Mouse (Mus musculus) hindbrain, postnatal 0 days (tissue): ENCODE data around the gene Dpysl4. TPM values are rescaled to one million over a fixed set of nuclear protein-coding genes. Genes with fewer than 3 reads are reported as not detected.

Source experiments
- ATAC-seq: fragments of 200-750 bp; cut with Nextera tagmentation; 2 replicates; pipeline ENCODE4 v1.8.0; 2017; ENCODE audit warnings: mild to moderate bottlenecking, moderate TSS enrichment, moderate library complexity
- DNase-seq: peaks from one replicate; pipeline ENCODE4 v3.0.0-alpha.2; 2015; ENCODE audit warnings: low spot score
- H3K27ac ChIP-seq: fragments of 300-500 bp; sonication (generic); 2 replicates; pipeline ENCODE4 v1.5.1; 2014; ENCODE audit warnings: mild to moderate bottlenecking
- H3K27me3 ChIP-seq: fragments of 300-500 bp; sonication (generic); 2 replicates; pipeline ENCODE4 v1.6.1; 2014; ENCODE audit warnings: low read length, mixed read lengths; ENCODE audit not compliant: insufficient read depth
- H3K36me3 ChIP-seq: fragments of 300-500 bp; sonication (generic); 2 replicates; pipeline ENCODE4 v1.6.1; 2014; ENCODE audit warnings: low read length, mixed read lengths; ENCODE audit not compliant: insufficient read depth
- H3K4me1 ChIP-seq: fragments of 300-500 bp; sonication (generic); 2 replicates; pipeline ENCODE4 v1.6.1; 2014; ENCODE audit warnings: antibody characterized with exemption, low read length, mixed read lengths; ENCODE audit not compliant: insufficient read depth
- H3K4me2 ChIP-seq: fragments of 300-500 bp; sonication (generic); 2 replicates; pipeline ENCODE4 v1.6.1; 2014; ENCODE audit warnings: low read depth, mild to moderate bottlenecking, low read length, moderate library complexity, mixed read lengths
- H3K4me3 ChIP-seq: fragments of 300-500 bp; sonication (generic); 2 replicates; pipeline ENCODE4 v1.5.1; 2014; ENCODE audit warnings: low read length
- H3K9ac ChIP-seq: fragments of 300-500 bp; sonication (generic); replicated peaks from 2 replicates; pipeline ENCODE4 v1.6.1; 2014; ENCODE audit warnings: mild to moderate bottlenecking, low read length, moderate library complexity, mixed read lengths
- H3K9me3 ChIP-seq: fragments of 300-500 bp; sonication (generic); 2 replicates; pipeline ENCODE4 v1.6.1; 2016; ENCODE audit warnings: low read length, mixed read lengths
- CTCF ChIP-seq: IDR thresholded peaks from 2 replicates; pipeline ENCODE4 v1.5.1; 2016; ENCODE audit warnings: antibody characterized with exemption, control low read depth, low read depth
- WGBS: fragments of 180-500 bp; shearing (Covaris S2); extraction: QIAGEN DNeasy Blood & Tissue Kit; methylation state at CpG from one replicate; pipeline ENCODE4 v1.1.7; 2014; 5-methylcytosine and 5-hydroxymethylcytosine counted together
- polyA plus RNA-seq: library from polyadenylated mRNA; unstranded; fragments of >200 nt; fragmentation: Nextera tagmentation; extraction: Ambion mirVana; gene quantifications from 2 replicates; pipeline ENCODE4 v1.2.1, GENCODE M21; 2015
- total RNA-seq: library from RNA; depleted of rRNA; stranded (reverse); fragments of >200 nt; gene quantifications from 2 replicates; pipeline ENCODE4 v1.2.3, GENCODE M21; 2014

Dpysl4 gene
- total and polyA plus RNA-seq, 2 experiments from 2014 or later: 157 to 187 TPM

GRCm38 (mm10) chr7:139130361-139130760 is 44.6 kb downstream of the Dpysl4 start:
- Histone ChIP-seq H3K27me3 (no peaks in the 10 kb centered on the region), H3K4me2 (no peak overlapping the region), H3K36me3 (no peaks in the 10 kb centered on the region), H3K9ac (no peak overlapping the region), H3K9me3 (no peaks in the 10 kb centered on the region), H3K4me3 (no peak overlapping the region), H3K4me1 (0 out of 2 replicates have a peak, but pooled peaks cover 8% of the 10 kb centered on the region), H3K27ac (no peak overlapping the region)
- no peak for TF ChIP-seq CTCF
- no peak for ATAC-seq
- WGBS: 36% methylated on average over 6 of the region's 6 CpGs
- DNase-seq: no peak

GRCm38 (mm10) chr7:139131538-139131937 is 45.7 kb downstream of the Dpysl4 start:
- H3K4me2 ChIP-seq: no peak overlapping the region
- H3K4me3 ChIP-seq: no peak overlapping the region
- H3K9ac ChIP-seq: no peak overlapping the region
- H3K27me3 ChIP-seq: no peaks in the 10 kb centered on the region
- peaks cover 11% of the 10 kb centered on the region; the same call in 1 of the 2 replicates for H3K4me1 ChIP-seq
- H3K9me3 ChIP-seq: no peaks in the 10 kb centered on the region
- DNase-seq (no peak), ATAC-seq (no peak)
- H3K36me3 ChIP-seq: no peaks in the 10 kb centered on the region
- TF ChIP-seq CTCF: no peak
- 73% methylated on average over 8 of the region's 8 CpGs for WGBS
- no peak overlapping the region for H3K27ac ChIP-seq

- Histone ChIP-seq H3K4me1 (peaks cover 19% of the 10 kb centered on the region; the same call in 1 of the 2 replicates), H3K4me2 (no peak overlapping the region), H3K4me3 (no peak overlapping the region), H3K27ac (no peak overlapping the region), H3K9me3 (no peaks in the 10 kb centered on the region), H3K9ac (no peak overlapping the region), H3K36me3 (no peaks in the 10 kb centered on the region), H3K27me3 (no peaks in the 10 kb centered on the region)
- 39% methylated on average over 3 of the region's 3 CpGs for WGBS
- peak; percentile 79 for DNase-seq
- no peak for ATAC-seq
- no peak for TF ChIP-seq CTCF
These were observed 47.6 kb downstream of the Dpysl4 start for GRCm38 (mm10) chr7:139133446-139133845.

GRCm38 (mm10) chr7:139135236-139135635 is 49.4 kb downstream of the Dpysl4 start:
- no peak overlapping the region for H3K27ac ChIP-seq
- H3K4me3 ChIP-seq: no peak overlapping the region
- ATAC-seq: no peak
- H3K9me3 ChIP-seq: no peaks in the 10 kb centered on the region
- DNase-seq: no peak
- H3K9ac ChIP-seq: no peak overlapping the region
- WGBS: 67% methylated on average over 5 of the region's 5 CpGs
- no peak for TF ChIP-seq CTCF
- no peak overlapping the region for H3K4me2 ChIP-seq
- peaks cover 17% of the 10 kb centered on the region; the same call in 1 of the 2 replicates for H3K4me1 ChIP-seq
- no peaks in the 10 kb centered on the region for H3K27me3 ChIP-seq
- no peaks in the 10 kb centered on the region for H3K36me3 ChIP-seq

GRCm38 (mm10) chr7:139136906-139137491 is 51.2 kb downstream of the Dpysl4 start:
- no peaks in the 10 kb centered on the region for H3K27me3 ChIP-seq
- no peak overlapping the region for H3K4me3 ChIP-seq
- no peak for TF ChIP-seq CTCF
- 64% methylated on average over 5 of the region's 5 CpGs for WGBS
- H3K9ac ChIP-seq: no peak overlapping the region
- peaks cover 15% of the 10 kb centered on the region; the same call in 1 of the 2 replicates for H3K4me1 ChIP-seq
- peak; percentile 71 for DNase-seq
- H3K9me3 ChIP-seq: no peaks in the 10 kb centered on the region
- no peaks in the 10 kb centered on the region for H3K36me3 ChIP-seq
- no peak overlapping the region; the same call in 1 of the 2 replicates for H3K27ac ChIP-seq
- no peak overlapping the region for H3K4me2 ChIP-seq
- peak; percentile 46; the same call in 1 of the 2 replicates for ATAC-seq

GRCm38 (mm10) chr7:139139921-139140461 is 54.2 kb downstream of the Dpysl4 start:
- 13% methylated on average over 11 of the region's 11 CpGs for WGBS
- peaks cover 11% of the 10 kb centered on the region; the same call in 1 of the 2 replicates for H3K4me1 ChIP-seq
- peak; percentile 68 for DNase-seq
- peak; percentile 42; the same call in 1 of the 2 replicates for TF ChIP-seq CTCF
- 0 out of 2 replicates have a peak overlapping the region, but pooled peaks have one; percentile 11 for H3K27ac ChIP-seq
- no peaks in the 10 kb centered on the region for H3K27me3 ChIP-seq
- peak; percentile 78 for ATAC-seq
- no peak overlapping the region for H3K4me2 ChIP-seq
- H3K9me3 ChIP-seq: no peaks in the 10 kb centered on the region
- H3K36me3 ChIP-seq: no peaks in the 10 kb centered on the region
- no peak overlapping the region for H3K4me3 ChIP-seq
- H3K9ac ChIP-seq: peak overlapping the region; percentile 9; the same call in 1 of the 2 replicates

- WGBS: 77% methylated on average over 1 of the region's 1 CpGs
- Histone ChIP-seq H3K27me3 (no peaks in the 10 kb centered on the region), H3K9ac (no peak overlapping the region), H3K4me2 (no peak overlapping the region), H3K9me3 (no peaks in the 10 kb centered on the region), H3K27ac (no peak overlapping the region), H3K36me3 (no peaks in the 10 kb centered on the region), H3K4me1 (peaks cover 12% of the 10 kb centered on the region; the same call in 1 of the 2 replicates), H3K4me3 (no peak overlapping the region)
- DNase-seq (no peak), ATAC-seq (no peak)
- TF ChIP-seq CTCF: no peak
These were observed 58.0 kb downstream of the Dpysl4 start for GRCm38 (mm10) chr7:139143785-139144184.
